Mouse (Mus musculus) heart, embryonic 11.5 days (tissue): ENCODE measurements around the gene Spin2e. TPM values are rescaled to one million over a fixed set of nuclear protein-coding genes. Genes with fewer than 3 reads are reported as not detected.
"Not testable (repeated sequence)": the region's sequence is repeated elsewhere in the genome, so short reads cannot be mapped to it uniquely, and the experiment has no call there.

Experiments used
- ATAC-seq: fragments of 200-750 bp; cut with Nextera tagmentation; replicated peaks from 2 replicates; pipeline ENCODE4 v1.8.0; 2017; ENCODE audit warnings: moderate library complexity; ENCODE audit not compliant: insufficient number of reproducible peaks, low FRiP score, low TSS enrichment
- H3K27ac ChIP-seq: fragments of 300-500 bp; sonication (generic); 2 replicates; pipeline ENCODE4 v1.5.1; 2014; ENCODE audit warnings: mild to moderate bottlenecking, low read depth, low read length
- H3K27me3 ChIP-seq: fragments of 300-500 bp; sonication (generic); 2 replicates; pipeline ENCODE4 v1.6.1; 2014; ENCODE audit warnings: mild to moderate bottlenecking, low read length, mixed read lengths; ENCODE audit not compliant: control insufficient read depth, insufficient read depth
- H3K36me3 ChIP-seq: fragments of 300-500 bp; sonication (generic); 2 replicates; pipeline ENCODE4 v1.6.1; 2014; ENCODE audit warnings: mild to moderate bottlenecking, low read length, moderate library complexity, mixed read lengths; ENCODE audit not compliant: control insufficient read depth, insufficient read depth
- H3K4me1 ChIP-seq: fragments of 300-500 bp; sonication (generic); 2 replicates; pipeline ENCODE4 v1.6.1; 2014; ENCODE audit warnings: low read length; ENCODE audit not compliant: control insufficient read depth, insufficient read depth
- H3K4me2 ChIP-seq: fragments of 300-500 bp; sonication (generic); 2 replicates; pipeline ENCODE4 v1.6.1; 2014; ENCODE audit warnings: mild to moderate bottlenecking, moderate library complexity
- H3K4me3 ChIP-seq: fragments of 300-500 bp; sonication (generic); 2 replicates; pipeline ENCODE4 v1.5.1; 2014; ENCODE audit warnings: low read depth, low read length
- H3K9ac ChIP-seq: fragments of 300-500 bp; sonication (generic); 2 replicates; pipeline ENCODE4 v1.6.1; 2014; ENCODE audit warnings: mild to moderate bottlenecking, low read depth, low read length, moderate library complexity
- H3K9me3 ChIP-seq: fragments of 300-500 bp; sonication (generic); replicated peaks from 2 replicates; pipeline ENCODE4 v1.6.1; 2016; ENCODE audit warnings: low read length; ENCODE audit not compliant: control insufficient read depth
- WGBS: fragments of 180-500 bp; shearing (Covaris S2); extraction: QIAGEN DNeasy Blood & Tissue Kit; methylation state at CpG from one replicate; pipeline ENCODE4 v1.1.7; 2014; ENCODE audit not compliant: insufficient replicate concordance; 5-methylcytosine and 5-hydroxymethylcytosine counted together
- polyA plus RNA-seq: library from polyadenylated mRNA; unstranded; fragments of >200 nt; fragmentation: Nextera tagmentation; extraction: Ambion mirVana; gene quantifications from 2 replicates; pipeline ENCODE4 v1.2.1, GENCODE M21; 2014

Spin2e gene
- polyA plus RNA-seq = not detected in 2 replicates

DNA sequence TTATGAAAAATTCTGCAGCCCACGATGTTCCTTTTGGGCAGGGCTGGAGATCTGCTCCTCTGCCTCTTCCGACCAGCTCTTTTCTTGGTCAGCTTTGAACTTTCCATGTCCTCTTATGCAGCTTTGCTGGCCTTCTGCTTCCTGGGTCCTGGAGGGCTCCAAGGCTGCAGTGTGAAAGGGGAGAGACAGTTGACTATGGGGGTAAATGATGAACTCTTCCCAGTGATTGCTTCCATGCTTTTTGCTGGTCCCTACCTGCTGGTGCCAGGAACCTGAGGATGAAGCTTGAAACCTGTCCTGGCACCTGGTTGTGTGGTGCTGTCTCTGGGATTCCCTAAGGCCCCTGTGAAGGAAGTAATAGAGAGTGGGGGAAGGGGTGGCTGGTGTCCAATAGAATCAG, at the start of gene Spin2e:
Gene Spin2e, minus strand, starts transcription at position 101 of the 400 bp plus-strand sequence.
- 75% methylated on average over 1 of the region's 2 CpGs for WGBS

DNA sequence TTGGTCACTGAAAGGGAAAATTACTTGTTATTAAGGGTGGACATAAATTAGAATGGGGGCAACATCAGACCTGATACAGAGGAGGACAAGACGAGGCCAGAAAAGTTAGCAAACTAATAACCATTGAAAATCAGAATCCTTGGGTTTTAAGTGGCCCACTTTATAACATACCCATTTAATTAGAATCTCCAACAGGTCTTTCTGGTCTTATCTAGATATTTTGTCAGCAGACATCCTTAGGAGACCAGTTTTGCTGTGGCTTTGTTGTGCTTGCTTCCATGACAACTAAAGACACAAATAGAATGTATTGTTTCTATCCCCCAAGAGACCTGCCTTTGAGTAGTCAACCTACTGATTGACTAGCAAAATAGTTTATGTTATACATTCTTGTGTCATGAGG, 44.5 kb downstream of the Spin2e start, which contains the start of gene Gm21883:
Gene Gm21883, minus strand, starts transcription at position 101 of the 400 bp plus-strand sequence.
- not testable (repeated sequence) for H3K9ac ChIP-seq, H3K27me3 ChIP-seq, H3K4me1 ChIP-seq, H3K36me3 ChIP-seq, H3K4me3 ChIP-seq, H3K9me3 ChIP-seq, ATAC-seq, H3K27ac ChIP-seq, H3K4me2 ChIP-seq
- no CpG with 5 or more reads among the region's 1 CpGs for WGBS

More for the DNA sequence above, at the start of gene Spin2e:
- not testable (repeated sequence) for H3K4me3 ChIP-seq, H3K36me3 ChIP-seq, H3K4me1 ChIP-seq, H3K9ac ChIP-seq, H3K27me3 ChIP-seq, ATAC-seq, H3K4me2 ChIP-seq, H3K9me3 ChIP-seq, H3K27ac ChIP-seq

Other genes starting within 250 kb of the Spin2e start
- not detected in 2 replicates for gene Btbd35f19, start 235.0 kb downstream of the Spin2e start, polyA plus RNA-seq
- not detected in 2 replicates for gene Gm21883, start 44.6 kb downstream of the Spin2e start, polyA plus RNA-seq
- not detected in 2 replicates for gene Btbd35f25, start 98.2 kb upstream of the Spin2e start, polyA plus RNA-seq